Mouse (Mus musculus) E14TG2a.4 (cell line): ENCODE results near the gene Serpinb11.

ENCODE experiments used
- CTCF ChIP-seq: conservative IDR thresholded peaks from 2 replicates; pipeline ENCODE4 v1.5.1; 2014; ENCODE audit warnings: low read length
- POU5F1 ChIP-seq: IDR thresholded peaks from 2 replicates; pipeline ENCODE4 v1.6.1; 2014; ENCODE audit warnings: low read length, borderline replicate concordance

DNA sequence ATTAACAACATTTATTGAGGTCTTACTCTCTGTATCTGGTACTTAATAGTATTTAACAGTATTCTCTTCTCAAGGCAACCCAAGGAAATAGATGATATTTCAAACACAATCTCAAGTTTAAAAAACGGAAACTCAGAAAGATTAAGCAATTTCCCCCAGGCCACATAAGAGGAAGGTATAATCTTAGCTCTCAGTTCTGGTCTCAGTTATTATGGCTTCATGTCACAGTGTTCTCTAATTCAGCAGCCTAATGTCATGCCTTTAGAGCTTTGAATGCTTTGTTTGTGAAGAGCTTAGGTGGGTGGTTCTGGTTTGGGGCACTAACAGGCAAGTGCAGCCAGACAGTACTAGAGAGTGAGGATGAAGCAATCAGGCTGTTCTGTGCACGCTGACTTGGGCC is 28.8 kb downstream of the Serpinb11 start:
- TF ChIP-seq CTCF = no peak
- no peak for TF ChIP-seq POU5F1
